Comparison of ENCODE assay signal across 21 mouse cellular contexts in genomic region chr7:71391333-71391732, GRCm38 (mm10). TPM values are rescaled to one million over a fixed set of nuclear protein-coding genes. Genes with fewer than 3 reads are reported as not detected.
DNase-seq lines count a peak whose midpoint lies in the region; ATAC-seq and TF ChIP-seq lines count a peak whose summit lies in the region.
"Had no signal": no experiment of that assay in that cellular context is flagged by ENCODE, and none has a peak within 500 bp of the region (broad histone marks: within the 10 kb centered on the region; RNA-seq: fewer than 3 reads in every experiment).

No protein-coding gene starts in this region.

- no peaks in the 10 kb centered on the region for H3K36me3 ChIP-seq in intestine, embryonic 14.5 days (ENCODE audit: control insufficient read depth, insufficient read depth, low read length)
- H3K36me3 ChIP-seq in intestine, embryonic 15.5 days, result no peaks in the 10 kb centered on the region
- H3K36me3 ChIP-seq in lung, embryonic 15.5 days, result no peaks in the 10 kb centered on the region
- no peaks in the 10 kb centered on the region for H3K36me3 ChIP-seq in kidney, postnatal 0 days (ENCODE audit: insufficient read depth, low read length)
- H3K36me3 ChIP-seq in stomach, postnatal 0 days (ENCODE audit: control insufficient read depth, insufficient read depth, low read length), result no peaks in the 10 kb centered on the region
- H3K36me3 ChIP-seq in midbrain, embryonic 14.5 days (ENCODE audit: control insufficient read depth, insufficient read depth, low read length), result no peaks in the 10 kb centered on the region
- H3K36me3 ChIP-seq: heart, embryonic 12.5 days; limb, embryonic 10.5 days; midbrain, embryonic 13.5 days; neural tube, embryonic 15.5 days had no signal

- no peaks in the 10 kb centered on the region for H3K27me3 ChIP-seq in intestine, embryonic 14.5 days (replicated peaks; ENCODE audit: control insufficient read depth, insufficient read depth, low read length)
- no peaks in the 10 kb centered on the region for H3K27me3 ChIP-seq in intestine, embryonic 15.5 days (replicated peaks)
- H3K27me3 ChIP-seq in lung, embryonic 15.5 days, result no peaks in the 10 kb centered on the region
- no peaks in the 10 kb centered on the region for H3K27me3 ChIP-seq in kidney, postnatal 0 days (ENCODE audit: insufficient read depth, low read length)
- no peaks in the 10 kb centered on the region for H3K27me3 ChIP-seq in stomach, postnatal 0 days (ENCODE audit: control insufficient read depth, insufficient read depth, low read length)
- H3K27me3 ChIP-seq in midbrain, embryonic 14.5 days (ENCODE audit: control insufficient read depth, insufficient read depth, low read length), result peaks cover 4% of the 10 kb centered on the region; the same call in 1 of the 2 replicates
- H3K27me3 ChIP-seq: heart, embryonic 12.5 days; neural tube, embryonic 15.5 days had no signal

- no peak for DNase-seq in intestine, embryonic 14.5 days (ENCODE audit: low spot score)
- DNase-seq in lung, adult 18-20 months, result no peak
- peak; percentile 90 for DNase-seq in kidney, postnatal 0 days (ENCODE audit: low spot score)
- DNase-seq in stomach, postnatal 0 days (ENCODE audit: low spot score), result no peak
- no peak for DNase-seq in midbrain, embryonic 14.5 days
- DNase-seq: adrenal gland, postnatal 36 days; cerebellum, postnatal 10 days; gastrocnemius, postnatal 25 days; right cerebral cortex, postnatal 25 days; thymus, adult 18-20 months had no signal

- peak; percentile 30; the same call in 1 of the 2 replicates for TF ChIP-seq CTCF in kidney, postnatal 0 days (IDR thresholded peaks at IDR 0.05; ENCODE audit: low read depth)
- peak; percentile 32; the same call in 1 of the 2 replicates for TF ChIP-seq CTCF in stomach, postnatal 0 days (IDR thresholded peaks at IDR 0.05; ENCODE audit: low read depth)

- TF ChIP-seq EP300 in stomach, postnatal 0 days (optimal IDR thresholded peaks at IDR 0.05), result no peak

- no peaks in the 10 kb centered on the region for H3K9me3 ChIP-seq in intestine, embryonic 14.5 days (ENCODE audit: control insufficient read depth, low read length)
- no peaks in the 10 kb centered on the region for H3K9me3 ChIP-seq in intestine, embryonic 15.5 days
- no peaks in the 10 kb centered on the region for H3K9me3 ChIP-seq in lung, embryonic 15.5 days
- H3K9me3 ChIP-seq in kidney, postnatal 0 days (replicated peaks; ENCODE audit: low read length), result no peaks in the 10 kb centered on the region
- no peaks in the 10 kb centered on the region for H3K9me3 ChIP-seq in stomach, postnatal 0 days (ENCODE audit: control insufficient read depth, low read length)
- H3K9me3 ChIP-seq in midbrain, embryonic 14.5 days (ENCODE audit: control insufficient read depth, low read length), result no peaks in the 10 kb centered on the region
- H3K9me3 ChIP-seq: heart, embryonic 12.5 days; limb, embryonic 10.5 days; midbrain, embryonic 13.5 days; neural tube, embryonic 15.5 days had no signal

- ATAC-seq in intestine, embryonic 14.5 days (replicated peaks; ENCODE audit: low FRiP score, low TSS enrichment, low read depth), result no peak
- ATAC-seq in intestine, embryonic 15.5 days, result no peak
- peak; percentile 84; the same call in 1 of the 2 replicates for ATAC-seq in lung, embryonic 15.5 days (ENCODE audit: borderline replicate concordance, extremely low read depth, low FRiP score, low TSS enrichment)
- no peak for ATAC-seq in kidney, postnatal 0 days (replicated peaks; ENCODE audit: low FRiP score, low read depth)
- no peak for ATAC-seq in stomach, postnatal 0 days (ENCODE audit: low FRiP score, low TSS enrichment)
- no peak for ATAC-seq in midbrain, embryonic 14.5 days (ENCODE audit: low FRiP score, low TSS enrichment)
- ATAC-seq: midbrain, embryonic 13.5 days; Patski had no signal

- no peak overlapping the region for H3K4me2 ChIP-seq in intestine, embryonic 14.5 days (ENCODE audit: low read length)
- H3K4me2 ChIP-seq in intestine, embryonic 15.5 days (replicated peaks), result no peak overlapping the region
- no peak overlapping the region; the same call in 1 of the 2 replicates for H3K4me2 ChIP-seq in lung, embryonic 15.5 days
- H3K4me2 ChIP-seq in kidney, postnatal 0 days (ENCODE audit: low read length), result peak overlapping the region; percentile 17; the same call in 1 of the 2 replicates
- no peak overlapping the region for H3K4me2 ChIP-seq in stomach, postnatal 0 days (replicated peaks; ENCODE audit: low read depth)
- H3K4me2 ChIP-seq in midbrain, embryonic 14.5 days (ENCODE audit: low read length), result no peak overlapping the region
- H3K4me2 ChIP-seq: heart, embryonic 12.5 days; liver, embryonic 11.5 days; midbrain, embryonic 13.5 days; neural tube, embryonic 15.5 days had no signal

- peak overlapping the region; percentile 12; the same call in 1 of the 2 replicates for H3K27ac ChIP-seq in intestine, embryonic 14.5 days (ENCODE audit: low read depth)
- H3K27ac ChIP-seq in intestine, embryonic 15.5 days, result no peak overlapping the region
- H3K27ac ChIP-seq in lung, embryonic 15.5 days, result peak overlapping the region; percentile 89
- peak overlapping the region; percentile 77 for H3K27ac ChIP-seq in kidney, postnatal 0 days
- H3K27ac ChIP-seq in stomach, postnatal 0 days (replicated peaks), result no peak overlapping the region; the same call in 1 of the 2 replicates
- no peak overlapping the region for H3K27ac ChIP-seq in midbrain, embryonic 14.5 days (replicated peaks; ENCODE audit: low read depth, low read length)
- H3K27ac ChIP-seq: limb, embryonic 10.5 days; midbrain, embryonic 13.5 days; neural tube, embryonic 15.5 days had no signal

- 43% methylated on average over 5 of the region's 5 CpGs for WGBS in intestine, embryonic 14.5 days
- 49% methylated on average over 5 of the region's 5 CpGs for WGBS in intestine, embryonic 15.5 days
- 39% methylated on average over 5 of the region's 5 CpGs for WGBS in lung, embryonic 15.5 days
- WGBS in kidney, postnatal 0 days, result 52% methylated on average over 5 of the region's 5 CpGs
- WGBS in stomach, postnatal 0 days, result 50% methylated on average over 5 of the region's 5 CpGs
- WGBS in midbrain, embryonic 14.5 days, result 72% methylated on average over 5 of the region's 5 CpGs

- no peak overlapping the region for H3K4me3 ChIP-seq in intestine, embryonic 14.5 days (ENCODE audit: low read depth, low read length)
- no peak overlapping the region for H3K4me3 ChIP-seq in intestine, embryonic 15.5 days (replicated peaks)
- no peak overlapping the region for H3K4me3 ChIP-seq in lung, embryonic 15.5 days
- H3K4me3 ChIP-seq in kidney, postnatal 0 days (replicated peaks; ENCODE audit: low read depth, low read length), result no peak overlapping the region
- H3K4me3 ChIP-seq in stomach, postnatal 0 days (ENCODE audit: low read depth, low read length), result no peak overlapping the region
- H3K4me3 ChIP-seq in midbrain, embryonic 14.5 days (replicated peaks; ENCODE audit: low read depth, low read length), result no peak overlapping the region
- H3K4me3 ChIP-seq: heart, embryonic 12.5 days; limb, embryonic 10.5 days; midbrain, embryonic 13.5 days; myocyte; neural tube, embryonic 15.5 days had no signal

- H3K9ac ChIP-seq in intestine, embryonic 14.5 days (ENCODE audit: low read length), result no peak overlapping the region
- H3K9ac ChIP-seq in intestine, embryonic 15.5 days, result no peak overlapping the region
- H3K9ac ChIP-seq in lung, embryonic 15.5 days, result no peak overlapping the region
- H3K9ac ChIP-seq in kidney, postnatal 0 days (ENCODE audit: low read depth, low read length), result no peak overlapping the region
- H3K9ac ChIP-seq in stomach, postnatal 0 days (ENCODE audit: low read length), result no peak overlapping the region
- no peak overlapping the region for H3K9ac ChIP-seq in midbrain, embryonic 14.5 days (replicated peaks; ENCODE audit: low read length)
- H3K9ac ChIP-seq: heart, embryonic 12.5 days; midbrain, embryonic 13.5 days; neural tube, embryonic 15.5 days had no signal

- peaks cover 8% of the 10 kb centered on the region; the same call in 1 of the 2 replicates for H3K4me1 ChIP-seq in intestine, embryonic 14.5 days (replicated peaks; ENCODE audit: control insufficient read depth, insufficient read depth, low read length)
- no peaks in the 10 kb centered on the region; the same call in none of the 2 replicates for H3K4me1 ChIP-seq in intestine, embryonic 15.5 days (replicated peaks)
- peaks cover 28% of the 10 kb centered on the region for H3K4me1 ChIP-seq in lung, embryonic 15.5 days
- H3K4me1 ChIP-seq in kidney, postnatal 0 days (replicated peaks; ENCODE audit: insufficient read depth, low read length), result no peaks in the 10 kb centered on the region
- H3K4me1 ChIP-seq in stomach, postnatal 0 days (replicated peaks; ENCODE audit: control insufficient read depth, insufficient read depth), result no peaks in the 10 kb centered on the region
- no peaks in the 10 kb centered on the region for H3K4me1 ChIP-seq in midbrain, embryonic 14.5 days (ENCODE audit: control insufficient read depth, insufficient read depth, low read length)
- H3K4me1 ChIP-seq: midbrain, embryonic 13.5 days; neural tube, embryonic 15.5 days had no signal

RNA-seq across cellular contexts. Expression of gene Gm10295, which starts 40.0 kb away (rescaled TPM):
- polyA plus RNA-seq in intestine, embryonic 14.5 days (2014; fragmentation: Nextera tagmentation; extraction: Ambion mirVana), result not detected in 2 replicates
- polyA plus RNA-seq in intestine, embryonic 15.5 days (2015; fragmentation: Nextera tagmentation; extraction: Ambion mirVana), result not detected in 2 replicates
- polyA plus RNA-seq in lung, embryonic 15.5 days (2015; fragmentation: Nextera tagmentation; extraction: Ambion mirVana), result not detected in 2 replicates
- polyA plus RNA-seq in kidney, postnatal 0 days (2015; fragmentation: Nextera tagmentation; extraction: Ambion mirVana), result not detected in 2 replicates
- polyA plus RNA-seq in stomach, postnatal 0 days (2015; fragmentation: Nextera tagmentation; extraction: Ambion mirVana), result 0.07 TPM in 1 of 2 replicates, not detected in the other
- polyA plus RNA-seq in midbrain, embryonic 14.5 days (2014; fragmentation: Nextera tagmentation; extraction: Ambion mirVana), result not detected in 2 replicates
- polyA plus RNA-seq: C2C12; embryonic facial prominence, embryonic 14.5 days; heart, embryonic 12.5 days; limb, embryonic 10.5 days; liver, embryonic 11.5 days; midbrain, embryonic 13.5 days; myocyte; neural tube, embryonic 15.5 days; Patski had no signal

Comparison
In these comparisons a context has a peak if more than half of its experiments do, and no peak if none do; other contexts are left out.
1. H3K27ac ChIP-seq: peak in intestine, embryonic 14.5 days (single experiment), lung, embryonic 15.5 days (single experiment) and kidney, postnatal 0 days (single experiment); none in intestine, embryonic 15.5 days (single experiment), stomach, postnatal 0 days (single experiment) and midbrain, embryonic 14.5 days (single experiment).